Mouse (Mus musculus) adrenal gland, postnatal 14 days (tissue): ENCODE data around the gene Ap2a2. TPM values are rescaled to one million over a fixed set of nuclear protein-coding genes. Genes with fewer than 3 reads are reported as not detected.
"Not testable (repeated sequence)": the region's sequence is repeated elsewhere in the genome, so short reads cannot be mapped to it uniquely, and the experiment has no call there.

Experiments used
- DNase-seq: peaks from one replicate; pipeline ENCODE4 v3.0.0; 2021; ENCODE audit warnings: mixed read lengths
- total RNA-seq: library from RNA; stranded (reverse); gene quantifications from 2 replicates; pipeline ENCODE4 v1.2.3, GENCODE M21; 2021

Ap2a2 gene
- total RNA-seq, 1 experiment from 2014 or later: 61.0 TPM

DNA sequence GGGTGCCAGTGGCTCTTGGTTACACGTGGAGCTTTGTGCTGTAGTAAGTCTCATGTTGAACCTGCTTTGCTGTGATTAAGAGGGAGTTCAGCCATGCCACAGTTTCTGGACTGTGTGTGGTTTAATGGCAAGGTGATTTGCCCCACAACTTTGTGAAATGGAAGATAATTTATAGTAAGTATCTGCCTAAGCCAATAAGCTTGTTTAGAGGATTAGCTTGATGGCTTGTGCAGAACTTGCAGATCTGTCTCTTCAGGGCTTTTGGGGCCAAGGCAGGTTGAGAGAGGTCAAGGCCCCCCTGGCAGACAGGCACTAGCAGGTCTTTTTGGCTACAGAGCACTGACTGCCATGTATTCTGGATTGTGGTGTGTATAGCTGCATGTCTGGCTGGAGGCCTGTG is 35.0 kb downstream of the Ap2a2 start:
- DNase-seq: no peak

DNA sequence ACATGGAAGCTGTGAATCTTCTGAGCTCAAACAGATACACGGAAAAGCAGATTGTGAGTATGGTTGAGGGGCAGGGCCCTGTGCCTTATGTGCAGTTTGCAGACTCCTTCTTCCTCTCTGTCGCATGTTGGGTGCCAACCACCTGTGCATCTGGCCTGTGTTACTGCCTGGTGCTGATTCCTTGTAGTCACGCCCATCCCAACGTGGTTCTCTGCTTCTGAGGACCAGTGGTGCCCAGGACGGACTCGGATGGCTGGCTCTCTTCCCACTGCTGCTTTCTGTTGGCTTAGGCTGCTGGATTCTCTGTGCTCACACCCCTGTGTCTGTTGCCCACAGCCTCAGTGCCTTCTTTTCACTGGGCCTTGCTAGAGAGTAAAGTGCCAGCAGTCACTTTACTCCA is 35.6 kb downstream of the Ap2a2 start:
- DNase-seq: no peak

DNA sequence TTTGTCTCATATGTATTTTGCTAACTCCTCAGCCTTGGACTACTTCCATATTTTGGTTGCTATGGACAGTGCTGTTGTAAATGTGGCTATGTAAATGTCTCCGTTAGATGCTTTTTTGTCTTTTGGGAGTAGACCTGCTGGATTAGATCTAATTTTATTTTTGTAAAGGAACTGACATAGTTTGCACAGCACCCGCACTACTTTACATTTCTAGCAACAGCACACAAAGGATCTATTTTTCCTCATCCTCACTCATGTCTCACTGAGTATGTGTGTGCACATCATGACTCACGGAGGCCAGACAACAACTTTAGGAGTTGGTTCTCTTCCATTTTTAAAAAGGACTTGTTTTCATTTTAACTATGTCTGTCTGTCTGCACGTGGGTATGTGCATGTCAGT is 45.7 kb downstream of the Ap2a2 start:
- DNase-seq: no peak

DNA sequence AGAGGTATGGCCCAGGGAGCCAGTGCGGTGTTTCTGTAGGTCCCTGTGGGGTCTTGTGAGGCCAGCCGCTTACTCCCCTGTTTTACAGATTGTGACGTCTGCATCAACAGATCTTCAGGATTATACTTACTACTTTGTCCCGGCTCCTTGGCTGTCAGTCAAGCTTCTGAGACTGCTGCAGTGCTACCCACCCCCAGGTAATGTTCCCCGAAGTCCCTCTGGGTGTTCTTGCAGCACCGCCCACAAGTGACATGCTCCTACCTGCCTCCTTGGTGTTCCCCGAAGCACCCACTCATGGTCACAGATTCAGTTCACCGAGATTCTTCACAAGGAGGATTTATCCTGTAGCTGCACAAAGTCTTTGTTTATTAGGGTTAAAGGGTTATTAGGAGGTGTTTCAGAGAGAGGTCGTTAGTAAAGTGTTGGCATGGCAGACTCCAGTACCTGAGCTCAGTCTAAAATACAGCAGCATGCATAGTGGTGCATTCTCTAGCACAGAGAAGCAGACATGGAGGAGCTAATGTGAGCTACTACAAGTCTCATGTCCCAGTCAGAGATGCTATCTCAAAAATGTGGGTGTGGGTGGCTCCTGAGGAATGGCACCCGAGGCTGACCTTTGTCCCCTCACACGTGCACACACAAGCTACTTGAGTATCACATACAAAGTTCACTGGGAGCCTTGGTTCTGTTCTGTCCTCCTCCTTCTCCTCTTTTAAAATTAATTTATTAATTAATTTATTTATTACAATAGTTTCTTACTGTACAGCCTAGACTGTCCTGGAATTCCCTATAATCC is 47.9 kb downstream of the Ap2a2 start:
- no peak for DNase-seq

DNA sequence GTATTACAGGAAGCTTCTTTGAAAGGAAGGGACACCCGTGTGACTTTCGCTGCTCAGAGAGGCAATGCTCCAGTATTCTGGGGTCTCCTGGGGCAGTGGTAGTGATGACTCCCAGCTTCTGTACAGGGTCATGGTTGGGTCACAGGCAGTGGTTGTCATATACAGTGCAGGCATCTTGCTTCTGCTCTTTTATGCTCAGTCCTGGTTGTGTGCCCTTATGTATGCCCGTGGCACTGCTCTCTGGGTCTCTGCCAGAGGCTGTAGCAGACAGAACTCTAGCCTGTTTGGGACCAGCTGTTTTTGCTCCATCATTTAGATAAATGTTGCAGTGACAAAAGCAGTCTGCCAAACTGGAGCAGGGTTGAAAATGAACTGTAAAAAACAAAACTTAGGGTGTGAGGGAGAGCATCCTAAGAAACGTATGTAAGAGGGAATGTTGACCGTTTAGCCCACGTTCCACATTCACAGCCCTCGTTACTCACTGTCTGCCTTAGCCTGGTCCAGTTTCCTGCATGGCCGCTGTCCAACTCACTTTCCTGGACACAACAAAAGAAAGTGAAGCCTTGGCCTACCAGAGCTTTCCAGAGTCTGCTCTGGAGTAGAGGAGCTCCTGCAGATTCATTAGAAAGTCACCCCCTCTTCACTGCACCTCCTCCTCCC is 49.9 kb downstream of the Ap2a2 start:
- DNase-seq: peak; percentile 67

DNA sequence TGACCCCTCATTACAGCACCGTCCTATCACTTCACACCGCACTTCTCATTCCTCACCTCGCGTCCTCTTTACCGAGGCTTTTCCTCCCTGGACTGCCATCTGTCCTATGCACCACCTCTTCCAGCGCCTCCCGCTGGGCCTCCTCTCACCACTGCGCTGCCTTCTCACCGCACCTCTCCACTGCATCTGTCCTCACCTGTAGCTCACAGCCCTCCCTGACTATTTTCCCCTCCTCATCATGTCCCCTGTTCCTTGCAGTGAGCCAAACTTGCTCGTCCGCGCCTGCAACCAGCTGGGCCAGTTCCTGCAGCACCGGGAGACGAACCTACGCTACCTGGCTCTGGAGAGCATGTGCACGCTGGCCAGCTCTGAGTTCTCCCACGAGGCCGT is 50.4 kb downstream of the Ap2a2 start:
- peak; percentile 10 for DNase-seq

DNA sequence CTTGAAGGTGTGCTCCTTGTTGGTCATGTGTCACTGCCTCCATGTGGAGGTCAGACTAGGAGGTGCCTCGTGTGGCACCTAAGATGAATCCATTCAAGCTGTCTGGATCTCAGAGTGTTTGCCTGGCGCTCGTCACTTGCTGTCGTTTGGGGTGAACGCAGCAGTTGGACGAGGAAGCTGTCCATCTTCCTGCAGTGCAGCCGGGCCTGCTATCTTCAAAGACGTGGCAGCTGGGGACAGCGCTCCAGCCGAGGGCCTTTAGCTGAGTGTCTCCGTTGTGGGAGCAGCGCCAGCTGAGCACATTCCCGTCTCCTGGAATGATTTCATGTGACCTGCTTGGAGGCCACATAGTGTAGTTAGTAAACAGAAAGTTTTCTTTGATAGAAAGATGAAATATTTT is 50.8 kb downstream of the Ap2a2 start:
- peak; percentile 79 for DNase-seq

DNA sequence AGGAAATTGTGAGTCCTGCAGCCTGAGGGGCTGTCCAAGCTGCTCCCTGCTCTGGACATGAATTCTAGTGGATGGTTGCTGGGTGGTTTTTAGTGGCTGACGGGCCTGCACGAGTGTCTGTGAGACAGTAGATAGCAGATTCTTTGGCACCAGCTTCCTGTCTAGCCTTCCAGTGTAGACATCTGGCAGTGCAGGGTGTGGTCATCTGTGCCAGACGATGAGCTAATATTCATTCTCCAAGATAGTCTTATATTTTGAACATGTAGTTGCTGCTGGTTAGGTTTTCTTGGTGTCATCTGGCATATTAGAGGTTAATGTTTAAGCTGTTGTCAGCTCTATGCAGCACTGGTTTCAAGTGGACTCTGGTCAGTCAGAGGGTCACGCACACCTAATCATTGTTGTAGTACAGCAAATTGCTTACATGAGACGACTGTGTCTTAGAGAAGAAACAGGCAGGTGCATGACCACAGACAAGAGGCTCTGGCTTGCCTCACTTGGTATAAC is 52.4 kb downstream of the Ap2a2 start:
- no peak for DNase-seq

DNA sequence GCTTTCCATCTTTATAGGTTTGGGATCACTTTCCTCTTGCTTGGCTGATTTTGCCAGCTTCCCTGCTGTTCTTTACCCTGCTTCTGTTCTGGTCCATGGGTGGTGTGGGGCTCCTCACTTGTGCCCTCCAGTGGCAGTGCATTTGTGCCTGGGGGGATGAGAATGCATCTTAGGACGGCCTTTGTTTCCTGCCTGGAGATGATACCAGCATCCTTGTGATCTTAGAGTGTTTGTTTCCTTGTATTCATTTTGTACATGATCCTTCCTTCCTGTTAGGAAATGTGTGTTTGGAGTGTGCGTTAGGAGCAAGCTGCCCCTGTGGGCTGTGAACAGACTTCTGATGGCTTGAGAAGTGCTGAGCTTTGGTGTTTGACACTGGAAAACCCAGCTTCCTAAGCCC is 62.2 kb downstream of the Ap2a2 start:
- no peak for DNase-seq

DNA sequence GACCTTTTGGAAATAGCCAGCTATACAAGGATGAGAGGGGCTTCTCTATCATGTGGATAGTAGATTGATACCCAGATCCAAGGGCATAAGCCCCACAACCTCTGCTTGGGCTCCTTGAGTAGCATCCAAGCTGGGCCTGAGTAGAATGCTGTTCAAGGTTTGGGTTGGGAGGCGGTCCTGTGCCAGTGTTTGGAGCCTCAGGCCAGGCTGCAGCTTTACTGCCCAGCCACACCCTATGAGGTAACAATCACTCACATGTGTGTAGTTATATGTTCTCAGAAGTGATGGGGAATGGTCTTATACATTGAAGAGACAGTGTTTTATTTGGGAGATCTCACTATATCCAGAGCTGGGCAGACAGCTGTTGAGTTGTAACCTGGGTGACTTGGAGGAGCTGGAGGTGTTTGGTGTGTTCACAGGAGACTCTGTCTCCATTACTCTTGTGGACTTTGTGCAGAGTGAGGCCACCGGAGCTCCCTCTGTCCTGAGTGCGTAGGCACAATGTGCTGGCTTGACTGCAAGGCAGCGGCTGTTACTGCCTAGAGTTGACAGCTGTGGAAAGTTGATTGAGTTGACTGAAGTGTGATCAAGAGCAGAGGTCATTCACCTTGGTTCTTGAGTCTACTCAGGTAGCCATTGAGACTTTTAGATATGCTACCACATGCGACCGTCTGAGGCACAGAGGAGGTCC is 63.3 kb downstream of the Ap2a2 start:
- DNase-seq: no peak

DNA sequence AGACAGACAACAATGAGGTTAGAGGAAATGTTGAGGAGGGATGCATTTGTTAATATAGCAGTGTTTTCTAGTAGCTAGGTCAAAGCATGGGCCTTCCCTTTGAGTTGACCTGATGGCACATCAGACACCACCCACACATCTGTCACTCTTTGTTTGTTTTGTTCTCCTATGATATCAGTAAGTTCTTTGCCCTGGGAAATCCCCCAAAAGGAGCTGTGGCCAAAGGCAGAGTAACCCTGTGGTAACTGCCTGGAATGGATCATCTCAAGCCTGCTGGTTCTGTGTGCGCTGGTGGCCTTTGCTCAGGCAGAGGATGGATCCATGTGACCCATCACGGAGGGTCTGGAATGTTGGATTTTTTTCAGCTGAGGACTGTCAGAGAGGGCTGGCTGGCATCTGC is 66.0 kb downstream of the Ap2a2 start:
- DNase-seq: no peak

DNA sequence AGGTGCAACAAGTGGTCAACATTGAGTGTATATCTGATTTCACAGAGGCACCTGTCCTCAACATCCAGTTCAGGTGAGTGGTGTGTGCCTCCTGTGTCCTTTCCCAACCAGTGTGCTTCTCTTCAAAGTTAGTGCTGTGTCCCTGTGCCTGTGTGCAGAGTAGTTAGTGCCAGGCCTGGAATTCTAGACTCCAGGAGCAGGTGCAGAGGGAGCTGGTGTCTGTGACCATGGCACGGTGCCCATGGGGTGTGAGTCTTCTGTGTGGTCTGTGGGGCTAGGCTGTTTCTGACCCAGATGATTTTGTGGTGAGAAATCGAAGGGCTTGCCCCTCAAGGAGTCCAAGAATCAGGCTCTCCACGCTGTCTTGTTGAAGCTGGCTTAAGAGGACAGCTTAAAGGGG is 67.3 kb downstream of the Ap2a2 start:
- no peak for DNase-seq

DNA sequence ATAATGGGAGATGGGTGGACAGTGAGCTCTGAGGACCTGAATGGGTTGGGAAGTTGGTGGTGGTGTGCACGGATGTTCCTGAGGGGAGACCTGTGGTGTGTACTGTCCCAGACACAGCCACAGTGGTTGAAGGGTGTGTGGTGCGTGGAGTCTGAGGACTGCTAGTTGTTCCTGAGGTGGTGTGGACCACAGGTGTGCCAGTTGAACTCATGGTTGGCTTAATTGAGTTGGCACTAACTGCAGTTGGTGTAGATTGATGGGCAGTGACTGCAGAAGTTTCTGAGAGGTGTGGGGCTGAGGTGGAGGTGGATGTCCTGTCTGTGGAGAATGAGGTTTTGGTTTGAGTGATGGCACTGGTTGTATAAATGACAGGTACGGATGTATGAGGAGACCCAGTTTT is 76.1 kb downstream of the Ap2a2 start:
- not testable (repeated sequence) for DNase-seq

DNA sequence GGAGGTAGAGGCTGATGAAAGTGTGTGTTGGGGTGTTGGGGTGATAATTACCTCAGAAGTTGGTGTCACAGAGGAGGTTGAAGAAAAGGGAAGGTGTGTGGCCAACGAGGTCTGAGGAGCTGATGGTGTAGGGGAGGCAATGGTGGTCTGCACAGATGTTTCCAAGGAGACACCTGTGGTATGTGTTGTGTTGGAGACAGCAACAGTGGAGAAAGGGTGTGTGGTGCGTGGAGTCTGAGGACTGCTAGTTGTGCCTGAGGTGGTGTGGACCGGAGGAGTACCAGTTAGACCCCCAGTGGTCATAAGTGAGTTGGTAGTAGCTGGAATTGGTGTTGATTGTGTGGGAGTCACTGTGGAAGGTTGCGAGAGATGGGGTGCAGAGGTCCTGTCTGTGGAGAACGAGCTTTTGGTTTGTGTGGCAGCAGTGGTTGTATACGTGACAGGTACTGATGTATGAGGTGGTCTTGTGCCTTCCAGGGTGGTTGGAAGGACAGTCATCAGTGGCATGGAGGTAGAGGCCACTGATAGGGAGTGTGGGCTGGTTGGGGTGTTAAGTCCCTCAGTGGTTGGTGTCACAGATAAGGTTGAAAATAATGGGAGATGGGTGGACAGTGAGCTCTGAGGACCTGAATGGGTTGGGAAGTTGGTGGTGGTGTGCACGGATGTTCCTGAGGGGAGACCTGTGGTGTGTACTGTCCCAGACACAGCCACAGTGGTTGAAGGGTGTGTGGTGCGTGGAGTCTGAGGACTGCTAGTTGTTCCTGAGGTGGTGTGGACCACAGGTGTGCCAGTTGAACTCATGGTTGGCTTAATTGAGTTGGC is 76.8 kb downstream of the Ap2a2 start:
- DNase-seq: not testable (repeated sequence)

DNA sequence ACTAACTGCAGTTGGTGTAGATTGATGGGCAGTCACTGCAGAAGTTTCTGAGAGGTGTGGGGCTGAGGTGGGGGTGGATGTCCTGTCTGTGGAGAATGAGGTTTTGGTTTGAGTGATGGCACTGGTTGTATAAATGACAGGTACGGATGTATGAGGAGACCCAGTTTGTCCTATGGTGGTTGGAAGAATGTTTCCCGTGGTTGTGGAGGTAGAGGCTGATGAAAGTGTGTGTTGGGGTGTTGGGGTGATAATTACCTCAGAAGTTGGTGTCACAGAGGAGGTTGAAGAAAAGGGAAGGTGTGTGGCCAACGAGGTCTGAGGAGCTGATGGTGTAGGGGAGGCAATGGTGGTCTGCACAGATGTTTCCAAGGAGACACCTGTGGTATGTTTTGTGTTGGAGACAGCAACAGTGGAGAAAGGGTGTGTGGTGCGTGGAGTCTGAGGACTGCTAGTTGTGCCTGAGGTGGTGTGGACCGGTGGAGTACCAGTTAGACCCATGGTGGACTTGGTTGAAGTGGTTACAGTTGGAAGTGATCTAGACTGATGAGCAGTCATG is 77.4 kb downstream of the Ap2a2 start:
- not testable (repeated sequence) for DNase-seq

DNA sequence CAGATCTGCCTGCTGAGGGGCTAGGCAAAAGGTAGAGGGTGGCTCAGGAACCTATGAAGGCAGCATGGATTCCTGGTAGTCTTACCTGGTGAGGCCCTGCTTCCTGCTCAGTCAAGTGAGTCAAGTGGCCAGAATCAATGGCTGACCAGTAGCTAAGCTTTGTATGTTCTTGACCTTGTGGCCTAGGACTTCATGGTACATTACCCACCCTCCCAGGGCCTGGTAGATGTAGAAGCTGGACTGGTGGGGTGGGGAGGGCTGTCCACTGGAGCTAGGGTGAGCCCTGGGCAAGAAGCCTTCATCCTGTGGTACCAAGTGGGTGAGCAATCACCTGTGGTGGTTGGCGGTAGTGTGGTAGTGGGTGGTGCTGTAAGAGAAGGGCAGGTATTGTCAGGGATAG is 80.4 kb downstream of the Ap2a2 start:
- DNase-seq: no peak

DNA sequence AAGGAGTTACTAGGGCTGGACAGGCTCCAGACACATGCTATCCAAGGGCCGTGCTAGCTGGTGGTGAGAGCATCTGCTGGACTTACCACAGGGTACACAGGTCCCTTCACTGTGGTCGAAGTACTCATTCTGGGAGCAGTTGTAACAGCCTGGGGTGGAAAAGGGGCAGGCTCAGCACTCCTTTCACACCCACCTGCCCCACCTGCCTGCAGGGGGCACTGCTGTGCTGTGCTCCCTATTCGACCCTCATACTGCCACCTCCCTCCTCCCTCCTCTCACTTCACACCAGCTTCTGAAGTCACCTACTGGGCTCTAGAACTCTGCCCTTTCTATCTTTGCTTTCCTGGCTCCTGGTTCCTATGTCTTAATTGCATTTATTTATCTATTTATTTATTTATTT is 81.2 kb downstream of the Ap2a2 start:
- DNase-seq: peak; percentile 37

DNA sequence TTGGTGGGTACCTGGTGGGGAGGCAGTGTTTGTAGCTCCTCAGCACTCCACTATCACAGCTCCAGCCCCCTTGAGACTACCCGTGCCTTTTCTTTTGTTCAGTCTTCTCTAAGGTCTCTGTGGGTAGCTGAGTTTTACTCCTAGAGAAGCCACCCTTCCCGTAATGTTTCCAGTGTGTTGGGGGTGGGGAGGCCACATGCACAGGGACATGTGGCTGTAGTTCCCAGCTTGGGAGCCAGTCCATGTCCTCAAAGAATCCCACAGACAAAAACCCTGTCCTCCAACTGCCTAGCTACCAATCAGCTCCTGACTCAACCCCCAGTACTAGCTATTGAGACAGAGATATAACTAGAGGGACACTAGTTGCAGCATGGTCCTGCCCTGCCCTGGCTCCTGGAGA is 85.1 kb downstream of the Ap2a2 start:
- DNase-seq: no peak

DNA sequence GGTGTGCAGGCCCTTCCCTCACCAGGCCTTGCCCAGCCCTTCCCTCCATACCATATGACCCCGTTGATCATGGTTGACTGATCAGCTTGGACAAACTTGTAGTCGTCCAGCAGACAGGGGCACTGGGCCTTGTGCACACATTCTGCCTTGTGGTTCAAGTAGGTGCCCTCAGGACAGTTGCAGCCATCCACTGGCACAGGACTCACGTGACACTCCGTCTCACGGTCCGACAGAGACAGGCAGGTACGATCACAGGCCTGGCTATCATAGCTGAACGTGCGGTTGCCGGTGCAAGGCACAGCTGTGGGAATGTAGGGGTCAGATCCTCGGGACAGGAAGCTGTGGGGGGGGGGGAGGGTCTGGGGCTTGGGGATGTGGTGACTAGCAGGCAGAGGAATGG is 85.8 kb downstream of the Ap2a2 start:
- DNase-seq: no peak

DNA sequence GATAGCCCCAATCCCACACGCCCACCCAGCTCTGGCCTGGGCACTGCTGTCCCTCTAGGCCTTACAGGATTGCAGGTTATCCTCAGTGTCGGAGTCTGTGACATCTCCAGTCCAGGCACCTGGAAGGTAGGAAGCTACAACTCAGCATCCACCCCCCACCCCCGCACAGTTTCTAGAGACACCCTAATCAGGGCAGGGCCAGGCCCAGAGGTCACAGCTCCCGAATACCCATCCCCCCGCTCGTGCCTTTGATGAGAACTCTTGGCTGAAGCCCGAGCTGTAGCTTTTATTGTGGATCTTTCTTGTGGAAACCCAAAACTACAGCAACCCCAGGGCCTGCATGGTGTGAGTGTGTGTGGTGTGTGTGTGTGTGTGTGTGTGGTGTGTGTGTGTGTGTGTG is 90.2 kb downstream of the Ap2a2 start:
- DNase-seq: no peak

DNA sequence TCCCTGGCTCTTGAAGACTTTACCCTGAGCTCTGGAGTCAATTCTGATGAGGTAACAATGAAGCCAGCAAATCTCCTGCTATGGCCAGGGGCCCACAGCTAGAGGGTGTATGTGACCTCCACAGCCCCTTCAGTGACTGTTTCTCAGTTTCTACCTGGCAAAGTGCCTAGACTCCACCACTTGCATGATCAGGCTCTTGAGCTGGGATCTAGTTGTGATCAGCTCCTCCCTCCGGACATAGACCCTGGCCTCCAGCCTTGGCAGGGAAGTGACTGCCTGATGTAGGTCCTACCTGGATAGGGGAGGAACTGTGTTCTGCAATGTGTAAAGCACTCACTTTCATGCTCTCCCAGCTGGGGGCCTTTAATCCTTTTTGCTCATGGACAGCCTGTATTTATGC is 98.4 kb downstream of the Ap2a2 start:
- no peak for DNase-seq

DNA sequence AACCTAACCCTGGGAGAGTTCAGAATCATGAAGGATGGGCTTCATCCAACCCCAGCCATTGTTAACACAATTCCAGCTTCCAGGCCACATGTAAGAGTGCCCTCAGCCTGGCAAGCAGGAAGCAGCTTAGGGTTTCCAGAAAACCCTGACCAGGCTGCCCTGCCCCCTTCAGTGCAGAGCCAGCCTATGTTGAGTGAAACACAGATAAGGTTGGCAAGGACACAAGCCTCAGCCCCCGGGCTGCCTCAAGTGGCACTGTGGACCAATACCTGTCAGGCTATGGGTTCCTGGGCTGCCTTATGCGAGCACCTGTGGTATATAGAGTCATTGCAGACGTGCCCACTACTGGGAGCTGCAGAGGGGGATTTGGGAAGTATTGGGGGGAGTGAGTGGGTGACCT is 99.5 kb downstream of the Ap2a2 start:
- peak; percentile 27 for DNase-seq
